Mouse (Mus musculus) urinary bladder, postnatal 25 days (tissue): ENCODE measurements around the gene Gm960.

Experiments used
- DNase-seq: peaks from one replicate; pipeline ENCODE4 v3.0.0; 2022; ENCODE audit warnings: low spot score

The Gm960 gene

GRCm38 (mm10) chr19:4623419-4623818 is 75.0 kb downstream of the Gm960 start:
- DNase-seq = no peak

- DNase-seq = no peak
Observed at GRCm38 (mm10) chr19:4622780-4623179, 75.7 kb downstream of the Gm960 start.

- no peak for DNase-seq
Observed at GRCm38 (mm10) chr19:4620721-4621120, 77.7 kb downstream of the Gm960 start.

- DNase-seq = no peak
Observed at GRCm38 (mm10) chr19:4619461-4619860, 79.0 kb downstream of the Gm960 start.

- no peak for DNase-seq
Observed at GRCm38 (mm10) chr19:4618183-4618582, 80.3 kb downstream of the Gm960 start.

- no peak for DNase-seq
Observed at GRCm38 (mm10) chr19:4616546-4616945, 81.9 kb downstream of the Gm960 start.

- peak; percentile 70 for DNase-seq
Observed at GRCm38 (mm10) chr19:4615151-4616093, 83.0 kb downstream of the Gm960 start, which contains the start of gene Lrfn4. Lrfn4 (minus strand) TSS chr19:4615667.

- DNase-seq = no peak
Observed at GRCm38 (mm10) chr19:4614305-4615150, 83.9 kb downstream of the Gm960 start.

GRCm38 (mm10) chr19:4613464-4614304 is 84.8 kb downstream of the Gm960 start:
- DNase-seq = no peak

- DNase-seq = no peak
Observed at GRCm38 (mm10) chr19:4612181-4612961, 86.1 kb downstream of the Gm960 start.

GRCm38 (mm10) chr19:4610109-4610508 is 88.4 kb downstream of the Gm960 start:
- no peak for DNase-seq

- no peak for DNase-seq
Observed at GRCm38 (mm10) chr19:4608511-4608910, 90.0 kb downstream of the Gm960 start.

GRCm38 (mm10) chr19:4607406-4607805 is 91.1 kb downstream of the Gm960 start:
- DNase-seq = no peak

GRCm38 (mm10) chr19:4605654-4606053 is 92.8 kb downstream of the Gm960 start:
- DNase-seq = no peak

- DNase-seq = peak; percentile 41
Observed at GRCm38 (mm10) chr19:4603801-4604723, 94.4 kb downstream of the Gm960 start.

- no peak for DNase-seq
Observed at GRCm38 (mm10) chr19:4602459-4602858, 96.0 kb downstream of the Gm960 start.

GRCm38 (mm10) chr19:4596071-4596470 is 102.4 kb downstream of the Gm960 start:
- no peak for DNase-seq

- DNase-seq = no peak
Observed at GRCm38 (mm10) chr19:4593792-4594522, 104.5 kb downstream of the Gm960 start.

- DNase-seq = no peak
Observed at GRCm38 (mm10) chr19:4590025-4590424, 108.4 kb downstream of the Gm960 start.
